Mouse (Mus musculus): ENCODE results near the gene Tsga10ip. TPM values are rescaled to one million over a fixed set of nuclear protein-coding genes. Genes with fewer than 3 reads are reported as not detected.

The Tsga10ip gene
- polyA plus RNA-seq, 1 experiment from 2014 or later, result 1.7 TPM

GRCm38 (mm10) chr19:5433951-5434350 lies 31.6 kb upstream of the Tsga10ip start:
- Histone ChIP-seq H3K27ac (ENCODE audit: low read depth, low read length) (peak overlapping the region; percentile 57; the same call in 1 of the 2 replicates), H3K4me1 (ENCODE audit: control insufficient read depth, insufficient read depth, low read length) (peaks cover 9% of the 10 kb centered on the region), H3K27me3 (ENCODE audit: control insufficient read depth, insufficient read depth, low read length) (no peaks in the 10 kb centered on the region), H3K36me3 (ENCODE audit: control insufficient read depth, insufficient read depth, low read length) (no peaks in the 10 kb centered on the region), H3K4me2 (peak overlapping the region; percentile 79), H3K4me3 (ENCODE audit: low read depth, low read length) (no peak overlapping the region), H3K9me3 (replicated peaks; ENCODE audit: control insufficient read depth, low read length) (no peaks in the 10 kb centered on the region), H3K9ac (ENCODE audit: low read depth, low read length) (peak overlapping the region; percentile 67)
- WGBS (ENCODE audit: insufficient replicate concordance), result 46% methylated on average over 7 of the region's 7 CpGs
- ATAC-seq (replicated peaks; ENCODE audit: insufficient number of reproducible peaks, low FRiP score, low TSS enrichment), result no peak

DNA sequence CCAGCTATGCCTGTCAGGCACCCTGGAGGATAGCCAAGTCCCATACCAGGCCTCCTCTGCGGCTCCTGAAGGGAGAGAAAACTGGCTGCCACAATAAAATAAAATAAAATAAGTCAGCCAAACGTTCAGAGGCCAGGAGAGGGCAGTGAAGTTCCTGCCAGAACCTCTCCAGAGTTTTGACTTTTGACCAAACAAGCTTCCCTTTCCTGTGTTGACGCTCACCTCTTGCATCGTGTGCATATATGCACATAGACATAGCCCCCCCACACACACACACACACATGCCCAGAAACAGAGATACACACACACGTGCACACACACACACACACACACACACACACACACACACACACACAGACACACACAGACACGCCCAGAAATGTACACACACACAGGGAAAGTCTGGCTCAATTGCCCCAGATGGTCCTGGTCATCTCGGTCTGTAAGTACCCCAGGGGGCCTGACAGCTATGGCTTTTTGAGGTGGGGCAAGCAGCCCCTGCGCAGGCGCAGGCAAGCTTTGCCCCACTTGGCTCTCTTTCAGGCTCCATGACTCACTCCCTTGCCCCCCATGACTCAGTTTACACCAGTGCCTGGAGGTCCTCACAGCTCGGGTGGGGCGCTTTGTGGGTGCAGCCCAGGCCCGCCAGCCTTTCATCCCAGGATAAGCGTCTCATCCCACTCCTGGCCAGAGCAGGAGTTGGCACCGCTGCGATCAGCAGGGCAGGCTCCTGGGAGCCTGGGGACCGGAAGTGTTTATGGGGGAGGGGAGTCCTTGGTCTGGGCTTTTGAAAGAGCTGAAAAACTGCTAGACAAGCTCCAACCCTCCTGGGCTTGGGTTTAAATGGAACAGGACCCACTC lies 30.9 kb upstream of the Tsga10ip start:
- H3K4me2 ChIP-seq, result peak overlapping the region; percentile 79
- H3K9me3 ChIP-seq (replicated peaks; ENCODE audit: control insufficient read depth, low read length), result no peaks in the 10 kb centered on the region
- no peaks in the 10 kb centered on the region for H3K27me3 ChIP-seq (ENCODE audit: control insufficient read depth, insufficient read depth, low read length)
- peak overlapping the region; percentile 40 for H3K4me3 ChIP-seq (ENCODE audit: low read depth, low read length)
- H3K4me1 ChIP-seq (ENCODE audit: control insufficient read depth, insufficient read depth, low read length), result peaks cover 9% of the 10 kb centered on the region
- ATAC-seq (replicated peaks; ENCODE audit: insufficient number of reproducible peaks, low FRiP score, low TSS enrichment), result peak; percentile 32; the same call in 1 of the 2 replicates
- peak overlapping the region; percentile 67 for H3K9ac ChIP-seq (ENCODE audit: low read depth, low read length)
- H3K27ac ChIP-seq (ENCODE audit: low read depth, low read length), result peak overlapping the region; percentile 57
- WGBS (ENCODE audit: insufficient replicate concordance), result 7% methylated on average over 16 of the region's 16 CpGs
- no peaks in the 10 kb centered on the region for H3K36me3 ChIP-seq (ENCODE audit: control insufficient read depth, insufficient read depth, low read length)

DNA sequence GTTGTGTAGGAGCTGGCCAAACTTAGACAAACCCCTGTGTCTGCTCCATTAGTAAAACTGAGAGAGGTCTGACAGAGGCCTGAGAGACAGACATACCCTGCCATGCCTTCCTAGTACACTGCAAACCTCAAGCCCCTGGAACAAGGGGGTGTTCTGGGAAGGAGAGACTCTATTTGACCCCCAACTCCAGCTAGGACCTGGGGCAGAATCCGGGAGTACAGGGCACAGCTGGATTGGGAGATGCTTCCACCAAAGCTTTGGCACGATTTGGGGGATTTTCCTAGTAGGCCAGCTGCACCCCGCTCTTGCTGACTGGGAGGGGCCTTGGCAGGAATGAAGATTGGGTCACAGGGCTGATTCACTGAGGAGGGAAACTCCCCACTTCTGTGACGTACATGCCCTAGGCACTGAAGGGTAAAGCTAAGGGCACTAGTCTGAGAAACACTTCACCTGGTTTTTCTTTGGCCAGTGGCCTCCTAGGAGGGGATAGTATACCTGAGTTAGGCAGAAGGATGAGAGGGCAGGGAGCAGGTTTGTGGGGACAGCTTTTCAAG lies 29.7 kb upstream of the Tsga10ip start:
- Histone ChIP-seq H3K27me3 (ENCODE audit: control insufficient read depth, insufficient read depth, low read length) (no peaks in the 10 kb centered on the region), H3K36me3 (ENCODE audit: control insufficient read depth, insufficient read depth, low read length) (0 out of 2 replicates have a peak, but pooled peaks cover under 1% of the 10 kb centered on the region), H3K4me3 (ENCODE audit: low read depth, low read length) (no peak overlapping the region), H3K27ac (ENCODE audit: low read depth, low read length) (no peak overlapping the region), H3K4me2 (no peak overlapping the region), H3K9me3 (replicated peaks; ENCODE audit: control insufficient read depth, low read length) (no peaks in the 10 kb centered on the region), H3K4me1 (ENCODE audit: control insufficient read depth, insufficient read depth, low read length) (peaks cover 9% of the 10 kb centered on the region), H3K9ac (ENCODE audit: low read depth, low read length) (0 out of 2 replicates have a peak overlapping the region, but pooled peaks have one; percentile 10)
- 73% methylated on average over 4 of the region's 4 CpGs for WGBS (ENCODE audit: insufficient replicate concordance)
- no peak for ATAC-seq (replicated peaks; ENCODE audit: insufficient number of reproducible peaks, low FRiP score, low TSS enrichment)

DNA sequence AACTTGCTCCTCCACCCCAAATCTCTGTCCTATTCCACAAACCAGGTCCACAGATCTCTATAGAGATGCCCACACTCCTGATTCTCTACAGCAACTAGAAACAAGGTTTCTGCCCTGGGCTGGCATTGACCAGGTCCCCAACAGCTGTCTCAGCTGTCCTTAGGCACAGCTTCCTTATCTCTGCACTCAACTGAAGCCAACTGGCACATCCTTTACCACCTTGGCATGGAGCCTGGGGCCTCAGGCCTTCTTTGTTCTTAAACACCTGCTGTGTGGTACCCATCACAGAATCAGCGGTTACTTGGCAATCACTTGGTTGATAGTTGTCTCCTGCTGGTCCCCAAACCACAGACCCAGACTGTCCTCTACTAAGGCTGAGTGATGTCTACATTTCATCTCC lies 28.1 kb upstream of the Tsga10ip start:
- peaks cover 8% of the 10 kb centered on the region; the same call in 1 of the 2 replicates for H3K36me3 ChIP-seq (ENCODE audit: control insufficient read depth, insufficient read depth, low read length)
- 83% methylated on average over 1 of the region's 1 CpGs for WGBS (ENCODE audit: insufficient replicate concordance)
- no peaks in the 10 kb centered on the region for H3K9me3 ChIP-seq (replicated peaks; ENCODE audit: control insufficient read depth, low read length)
- peaks cover 18% of the 10 kb centered on the region for H3K4me1 ChIP-seq (ENCODE audit: control insufficient read depth, insufficient read depth, low read length)
- no peak overlapping the region for H3K9ac ChIP-seq (ENCODE audit: low read depth, low read length)
- H3K27me3 ChIP-seq (ENCODE audit: control insufficient read depth, insufficient read depth, low read length), result no peaks in the 10 kb centered on the region
- ATAC-seq (replicated peaks; ENCODE audit: insufficient number of reproducible peaks, low FRiP score, low TSS enrichment), result no peak
- H3K27ac ChIP-seq (ENCODE audit: low read depth, low read length), result no peak overlapping the region
- no peak overlapping the region for H3K4me2 ChIP-seq
- no peak overlapping the region for H3K4me3 ChIP-seq (ENCODE audit: low read depth, low read length)

GRCm38 (mm10) chr19:5429806-5430205 lies 27.5 kb upstream of the Tsga10ip start:
- Histone ChIP-seq H3K4me3 (ENCODE audit: low read depth, low read length) (no peak overlapping the region), H3K9ac (ENCODE audit: low read depth, low read length) (0 out of 2 replicates have a peak overlapping the region, but pooled peaks have one; percentile 10), H3K36me3 (ENCODE audit: control insufficient read depth, insufficient read depth, low read length) (peaks cover 8% of the 10 kb centered on the region; the same call in 1 of the 2 replicates), H3K27me3 (ENCODE audit: control insufficient read depth, insufficient read depth, low read length) (no peaks in the 10 kb centered on the region), H3K4me1 (ENCODE audit: control insufficient read depth, insufficient read depth, low read length) (peaks cover 18% of the 10 kb centered on the region), H3K9me3 (replicated peaks; ENCODE audit: control insufficient read depth, low read length) (no peaks in the 10 kb centered on the region), H3K27ac (ENCODE audit: low read depth, low read length) (no peak overlapping the region), H3K4me2 (no peak overlapping the region)
- no peak for ATAC-seq (replicated peaks; ENCODE audit: insufficient number of reproducible peaks, low FRiP score, low TSS enrichment)
- 66% methylated on average over 8 of the region's 8 CpGs for WGBS (ENCODE audit: insufficient replicate concordance)

- H3K4me2 ChIP-seq, result no peak overlapping the region
- peaks cover 8% of the 10 kb centered on the region; the same call in 1 of the 2 replicates for H3K36me3 ChIP-seq (ENCODE audit: control insufficient read depth, insufficient read depth, low read length)
- no peaks in the 10 kb centered on the region for H3K27me3 ChIP-seq (ENCODE audit: control insufficient read depth, insufficient read depth, low read length)
- H3K9ac ChIP-seq (ENCODE audit: low read depth, low read length), result no peak overlapping the region
- H3K27ac ChIP-seq (ENCODE audit: low read depth, low read length), result no peak overlapping the region
- ATAC-seq (replicated peaks; ENCODE audit: insufficient number of reproducible peaks, low FRiP score, low TSS enrichment), result no peak
- no peaks in the 10 kb centered on the region for H3K9me3 ChIP-seq (replicated peaks; ENCODE audit: control insufficient read depth, low read length)
- peaks cover 18% of the 10 kb centered on the region for H3K4me1 ChIP-seq (ENCODE audit: control insufficient read depth, insufficient read depth, low read length)
- H3K4me3 ChIP-seq (ENCODE audit: low read depth, low read length), result no peak overlapping the region
- WGBS (ENCODE audit: insufficient replicate concordance), result 74% methylated on average over 4 of the region's 4 CpGs
Observed at GRCm38 (mm10) chr19:5429219-5429618, 26.9 kb upstream of the Tsga10ip start.

- Histone ChIP-seq H3K27me3 (ENCODE audit: control insufficient read depth, insufficient read depth, low read length) (no peaks in the 10 kb centered on the region), H3K4me3 (ENCODE audit: low read depth, low read length) (no peak overlapping the region), H3K4me1 (ENCODE audit: control insufficient read depth, insufficient read depth, low read length) (peaks cover 19% of the 10 kb centered on the region), H3K36me3 (ENCODE audit: control insufficient read depth, insufficient read depth, low read length) (peaks cover 8% of the 10 kb centered on the region; the same call in 1 of the 2 replicates), H3K27ac (ENCODE audit: low read depth, low read length) (no peak overlapping the region), H3K9me3 (replicated peaks; ENCODE audit: control insufficient read depth, low read length) (no peaks in the 10 kb centered on the region), H3K4me2 (no peak overlapping the region), H3K9ac (ENCODE audit: low read depth, low read length) (no peak overlapping the region)
- no peak for ATAC-seq (replicated peaks; ENCODE audit: insufficient number of reproducible peaks, low FRiP score, low TSS enrichment)
- WGBS (ENCODE audit: insufficient replicate concordance), result 85% methylated on average over 2 of the region's 2 CpGs
Observed at GRCm38 (mm10) chr19:5428083-5428482, 25.8 kb upstream of the Tsga10ip start.

DNA sequence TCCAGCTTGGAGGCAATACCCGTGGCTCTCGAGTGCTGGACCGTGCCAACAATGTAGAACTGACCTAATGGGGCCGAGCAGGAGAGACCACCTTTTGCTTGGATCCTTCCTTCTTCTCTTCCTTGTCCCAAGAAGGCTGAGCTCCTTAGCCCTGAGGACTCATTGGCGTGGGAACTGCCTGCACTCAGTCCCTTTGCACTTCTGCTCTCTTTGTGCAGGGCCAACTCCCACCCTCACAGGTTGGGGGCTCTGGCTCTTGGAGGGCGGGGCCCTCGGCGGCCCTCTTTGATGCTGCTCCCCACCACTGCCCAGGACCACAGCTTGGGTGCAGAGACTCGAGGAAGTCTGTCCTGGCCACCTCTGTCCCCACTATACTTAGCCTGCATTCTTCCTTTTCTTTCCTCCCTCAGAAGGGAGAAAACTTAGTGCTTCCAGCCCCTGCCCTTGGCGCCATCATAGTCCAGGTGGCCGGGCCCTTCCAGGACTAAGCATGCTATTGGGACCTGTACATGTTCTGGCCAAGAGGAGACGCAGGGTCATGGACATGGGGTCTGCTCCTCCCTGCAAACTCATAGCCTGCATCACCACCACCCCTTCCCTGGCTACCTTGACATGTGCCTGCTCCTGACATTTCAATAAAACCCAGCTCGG lies 24.4 kb upstream of the Tsga10ip start:
- ATAC-seq (replicated peaks; ENCODE audit: insufficient number of reproducible peaks, low FRiP score, low TSS enrichment), result no peak
- Histone ChIP-seq H3K36me3 (ENCODE audit: control insufficient read depth, insufficient read depth, low read length) (peaks cover 11% of the 10 kb centered on the region; the same call in 1 of the 2 replicates), H3K4me1 (ENCODE audit: control insufficient read depth, insufficient read depth, low read length) (peaks cover 19% of the 10 kb centered on the region), H3K4me3 (ENCODE audit: low read depth, low read length) (peak overlapping the region; percentile 82; the same call in 1 of the 2 replicates), H3K9me3 (replicated peaks; ENCODE audit: control insufficient read depth, low read length) (no peaks in the 10 kb centered on the region), H3K9ac (ENCODE audit: low read depth, low read length) (no peak overlapping the region), H3K27me3 (ENCODE audit: control insufficient read depth, insufficient read depth, low read length) (no peaks in the 10 kb centered on the region), H3K4me2 (peak overlapping the region; percentile 66), H3K27ac (ENCODE audit: low read depth, low read length) (no peak overlapping the region)
- WGBS (ENCODE audit: insufficient replicate concordance), result 90% methylated on average over 13 of the region's 13 CpGs

Measured in heart, embryonic 11.5 days (tissue).